Mouse (Mus musculus) limb, embryonic 14.5 days (tissue): Measurements from ENCODE around the gene Mtm1. TPM values are rescaled to one million over a fixed set of nuclear protein-coding genes. Genes with fewer than 3 reads are reported as not detected.

Source experiments
- ATAC-seq: fragments of 200-750 bp; cut with Nextera tagmentation; 2 replicates; pipeline ENCODE4 v1.8.0; 2017; ENCODE audit warnings: low read depth, moderate number of reproducible peaks, moderate TSS enrichment; ENCODE audit not compliant: low FRiP score
- DNase-seq: peaks from one replicate; pipeline ENCODE4 v3.0.0-alpha.2; 2015; ENCODE audit warnings: low spot score
- H3K27ac ChIP-seq: fragments of 300-500 bp; sonication (generic); replicated peaks from 2 replicates; pipeline ENCODE4 v1.5.1; 2014; ENCODE audit warnings: low read depth, mild to moderate bottlenecking, low read length, moderate library complexity, mixed read lengths
- H3K27me3 ChIP-seq: fragments of 300-500 bp; sonication (generic); 2 replicates; pipeline ENCODE4 v1.6.1; 2014; ENCODE audit warnings: low read length, mixed read lengths; ENCODE audit not compliant: control insufficient read depth, insufficient read depth
- H3K36me3 ChIP-seq: fragments of 300-500 bp; sonication (generic); 2 replicates; pipeline ENCODE4 v1.6.1; 2014; ENCODE audit warnings: mild to moderate bottlenecking, low read length, moderate library complexity, mixed read lengths; ENCODE audit not compliant: control insufficient read depth, insufficient read depth
- H3K4me1 ChIP-seq: fragments of 300-500 bp; sonication (generic); 2 replicates; pipeline ENCODE4 v1.6.1; 2014; ENCODE audit warnings: antibody characterized with exemption, low read length, mixed read lengths; ENCODE audit not compliant: control insufficient read depth, insufficient read depth
- H3K4me2 ChIP-seq: fragments of 300-500 bp; sonication (generic); replicated peaks from 2 replicates; pipeline ENCODE4 v1.6.1; 2014; ENCODE audit warnings: low read depth, mild to moderate bottlenecking, low read length, moderate library complexity; ENCODE audit not compliant: severe bottlenecking
- H3K4me3 ChIP-seq: fragments of 300-500 bp; sonication (generic); replicated peaks from 2 replicates; pipeline ENCODE4 v1.5.1; 2014; ENCODE audit warnings: low read length
- H3K9ac ChIP-seq: fragments of 300-500 bp; sonication (generic); 2 replicates; pipeline ENCODE4 v1.6.1; 2014; ENCODE audit warnings: mild to moderate bottlenecking, low read depth, low read length, moderate library complexity; ENCODE audit not compliant: severe bottlenecking
- H3K9me3 ChIP-seq: fragments of 300-500 bp; sonication (generic); 2 replicates; pipeline ENCODE4 v1.6.1; 2016; ENCODE audit warnings: low read length; ENCODE audit not compliant: control insufficient read depth
- POLR2A ChIP-seq: fragments of 200-500 bp; IDR thresholded peaks from 2 replicates; pipeline ENCODE4 v1.8.0; 2012; ENCODE audit warnings: inconsistent platforms, mild to moderate bottlenecking, moderate library complexity, borderline replicate concordance; ENCODE audit not compliant: insufficient read depth, insufficient read length; ENCODE audit errors: extremely low read depth
- WGBS: fragments of 180-500 bp; shearing (Covaris S2); extraction: QIAGEN DNeasy Blood & Tissue Kit; methylation state at CpG from one replicate; pipeline ENCODE4 v1.1.7; 2014; 5-methylcytosine and 5-hydroxymethylcytosine counted together
- polyA plus RNA-seq, 2 experiments: library from polyadenylated mRNA; depleted of rRNA in 1 of 2; stranded (reverse) in 1 of 2; unstranded in 1 of 2; fragments of >200 nt; fragmentation: Nextera tagmentation in 1 of 2; extraction: Ambion mirVana in 1 of 2; gene quantifications; 2 replicates each; pipeline versions ENCODE4 v1.2.1 to v1.2.3; 2012 to 2014

Gene Mtm1
- polyA plus RNA-seq, 2 experiments = 2.5 to 4.0 TPM

- WGBS = 82% methylated on average over 3 of the region's 3 CpGs
- Histone ChIP-seq H3K27ac (no peak overlapping the region), H3K4me2 (no peak overlapping the region), H3K36me3 (no peaks in the 10 kb centered on the region), H3K4me1 (no peaks in the 10 kb centered on the region), H3K9me3 (no peaks in the 10 kb centered on the region), H3K4me3 (no peak overlapping the region), H3K9ac (no peak overlapping the region), H3K27me3 (no peaks in the 10 kb centered on the region)
- ATAC-seq (no peak), DNase-seq (no peak)
- no peak for TF ChIP-seq POLR2A
Measured at GRCm38 (mm10) chrX:71274150-71274549, 63.6 kb downstream of the Mtm1 start.

- no peak for DNase-seq
- no peak overlapping the region for H3K9ac ChIP-seq
- H3K27ac ChIP-seq = no peak overlapping the region
- TF ChIP-seq POLR2A = no peak
- ATAC-seq = no peak
- no peak overlapping the region for H3K4me3 ChIP-seq
- H3K9me3 ChIP-seq = no peaks in the 10 kb centered on the region
- 79% methylated on average over 3 of the region's 3 CpGs for WGBS
- H3K4me1 ChIP-seq = no peaks in the 10 kb centered on the region
- H3K27me3 ChIP-seq = no peaks in the 10 kb centered on the region
- no peak overlapping the region for H3K4me2 ChIP-seq
- H3K36me3 ChIP-seq = no peaks in the 10 kb centered on the region
Measured at GRCm38 (mm10) chrX:71285473-71285872, 74.9 kb downstream of the Mtm1 start.

- no peak overlapping the region for H3K27ac ChIP-seq
- no peaks in the 10 kb centered on the region for H3K4me1 ChIP-seq
- H3K27me3 ChIP-seq = no peaks in the 10 kb centered on the region
- no peak overlapping the region for H3K9ac ChIP-seq
- no peak for TF ChIP-seq POLR2A
- WGBS = 89% methylated on average over 7 of the region's 7 CpGs
- DNase-seq (no peak), ATAC-seq (no peak)
- no peak overlapping the region for H3K4me3 ChIP-seq
- H3K36me3 ChIP-seq = no peaks in the 10 kb centered on the region
- no peaks in the 10 kb centered on the region for H3K9me3 ChIP-seq
- no peak overlapping the region for H3K4me2 ChIP-seq
Measured at GRCm38 (mm10) chrX:71287088-71287487, 76.5 kb downstream of the Mtm1 start.

- H3K4me1 ChIP-seq = no peaks in the 10 kb centered on the region
- H3K9ac ChIP-seq = no peak overlapping the region
- H3K9me3 ChIP-seq = no peaks in the 10 kb centered on the region
- H3K27ac ChIP-seq = no peak overlapping the region
- TF ChIP-seq POLR2A = no peak
- no peak overlapping the region for H3K4me3 ChIP-seq
- no peak overlapping the region for H3K4me2 ChIP-seq
- ATAC-seq (no peak), DNase-seq (no peak)
- no peaks in the 10 kb centered on the region for H3K27me3 ChIP-seq
- H3K36me3 ChIP-seq = no peaks in the 10 kb centered on the region
- 74% methylated on average over 2 of the region's 2 CpGs for WGBS
Measured at GRCm38 (mm10) chrX:71294191-71294590, 83.6 kb downstream of the Mtm1 start.

DNA sequence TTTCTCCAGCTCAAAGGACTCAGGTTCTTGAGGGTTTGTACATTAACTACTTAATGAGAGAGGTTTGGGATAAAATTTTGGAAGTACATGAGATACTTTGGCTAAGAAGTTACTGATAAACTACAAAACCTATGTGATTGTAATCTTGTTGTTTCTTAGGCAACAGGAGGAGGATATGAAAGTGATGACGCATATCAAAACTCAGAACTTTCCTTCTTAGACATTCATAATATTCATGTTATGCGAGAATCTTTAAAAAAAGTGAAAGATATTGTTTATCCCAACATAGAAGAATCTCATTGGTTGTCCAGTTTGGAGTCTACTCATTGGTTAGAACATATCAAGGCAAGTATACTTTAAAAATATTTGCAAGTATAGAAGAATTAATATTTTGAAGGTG, 85.4 kb downstream of the Mtm1 start:
- WGBS = 84% methylated on average over 2 of the region's 2 CpGs
- ATAC-seq (no peak), DNase-seq (no peak)
- H3K9ac ChIP-seq = no peak overlapping the region
- no peaks in the 10 kb centered on the region for H3K36me3 ChIP-seq
- no peaks in the 10 kb centered on the region for H3K27me3 ChIP-seq
- no peaks in the 10 kb centered on the region for H3K9me3 ChIP-seq
- no peak overlapping the region for H3K4me2 ChIP-seq
- H3K4me3 ChIP-seq = no peak overlapping the region
- TF ChIP-seq POLR2A = no peak
- no peaks in the 10 kb centered on the region for H3K4me1 ChIP-seq
- H3K27ac ChIP-seq = no peak overlapping the region

- Histone ChIP-seq H3K27ac (no peak overlapping the region), H3K4me1 (no peaks in the 10 kb centered on the region), H3K4me3 (no peak overlapping the region), H3K36me3 (no peaks in the 10 kb centered on the region), H3K27me3 (no peaks in the 10 kb centered on the region), H3K9ac (no peak overlapping the region), H3K9me3 (no peaks in the 10 kb centered on the region), H3K4me2 (no peak overlapping the region)
- no peak for TF ChIP-seq POLR2A
- ATAC-seq (no peak), DNase-seq (no peak)
- 88% methylated on average over 5 of the region's 5 CpGs for WGBS
Measured at GRCm38 (mm10) chrX:71302148-71302547, 91.6 kb downstream of the Mtm1 start.
